Mouse (Mus musculus) C2C12 (cell line): Measurements from ENCODE around the gene 3110082I17Rik. TPM values are rescaled to one million over a fixed set of nuclear protein-coding genes. Genes with fewer than 3 reads are reported as not detected.

ENCODE experiments used
- H3K27me3 ChIP-seq: one replicate; pipeline ENCODE4 v1.6.1; 2011; ENCODE audit not compliant: control insufficient read depth, insufficient read depth, insufficient read length
- H3K36me3 ChIP-seq: one replicate; pipeline ENCODE4 v1.6.1; 2011; ENCODE audit not compliant: control insufficient read depth, insufficient read depth
- H3K4me3 ChIP-seq: one replicate; pipeline ENCODE4 v1.5.1; 2011; ENCODE audit warnings: mild to moderate bottlenecking, control low read depth; ENCODE audit not compliant: poor library complexity, insufficient read depth, severe bottlenecking
- H3K79me2 ChIP-seq: one replicate; pipeline ENCODE4 v1.6.1; 2011; ENCODE audit not compliant: control insufficient read depth, insufficient read depth
- H3K79me3 ChIP-seq: one replicate; pipeline ENCODE4 v1.6.1; 2011; ENCODE audit warnings: low read depth, control low read depth
- H3ac ChIP-seq: one replicate; pipeline ENCODE3; 2011; ENCODE audit warnings: low read depth; ENCODE audit not compliant: control insufficient read depth, insufficient read length
- CEBPB ChIP-seq: IDR thresholded peaks from one replicate; pipeline ENCODE4 v1.6.1; 2011; ENCODE audit warnings: low read depth, mild to moderate bottlenecking, control low read depth, moderate library complexity
- CTCF ChIP-seq: IDR thresholded peaks from one replicate; pipeline ENCODE4 v1.5.1; 2011; ENCODE audit not compliant: control insufficient read depth, insufficient read depth, insufficient read length
- FOSL1 ChIP-seq: IDR thresholded peaks from one replicate; pipeline ENCODE4 v1.8.0; 2011; ENCODE audit warnings: mild to moderate bottlenecking, low read length; ENCODE audit not compliant: poor library complexity, insufficient read depth, severe bottlenecking
- MAX ChIP-seq: IDR thresholded peaks from one replicate; pipeline ENCODE4 v1.6.1; 2011; ENCODE audit warnings: mild to moderate bottlenecking, control low read depth
- MYOD1 ChIP-seq: IDR thresholded peaks from one replicate; pipeline ENCODE4 v1.6.1; 2011; ENCODE audit warnings: low read depth; ENCODE audit not compliant: control insufficient read depth, insufficient read length
- MYOG ChIP-seq: IDR thresholded peaks from one replicate; pipeline ENCODE4 v1.6.1; 2011; ENCODE audit not compliant: control insufficient read depth, insufficient read length; ENCODE audit errors: extremely low read depth
- USF1 ChIP-seq: IDR thresholded peaks from one replicate; pipeline ENCODE4 v1.6.1; 2011; ENCODE audit warnings: low read depth, mild to moderate bottlenecking, control low read depth, moderate library complexity
- polyA plus RNA-seq: library from polyadenylated mRNA; unstranded; fragments of >200 nt; fragmentation: generic; extraction: Trizol; gene quantifications from one replicate; pipeline ENCODE4 v1.2.1, GENCODE M21; 2012; ENCODE audit warnings: missing spikeins

3110082I17Rik gene
- polyA plus RNA-seq, 1 experiment: 31.4 TPM

DNA sequence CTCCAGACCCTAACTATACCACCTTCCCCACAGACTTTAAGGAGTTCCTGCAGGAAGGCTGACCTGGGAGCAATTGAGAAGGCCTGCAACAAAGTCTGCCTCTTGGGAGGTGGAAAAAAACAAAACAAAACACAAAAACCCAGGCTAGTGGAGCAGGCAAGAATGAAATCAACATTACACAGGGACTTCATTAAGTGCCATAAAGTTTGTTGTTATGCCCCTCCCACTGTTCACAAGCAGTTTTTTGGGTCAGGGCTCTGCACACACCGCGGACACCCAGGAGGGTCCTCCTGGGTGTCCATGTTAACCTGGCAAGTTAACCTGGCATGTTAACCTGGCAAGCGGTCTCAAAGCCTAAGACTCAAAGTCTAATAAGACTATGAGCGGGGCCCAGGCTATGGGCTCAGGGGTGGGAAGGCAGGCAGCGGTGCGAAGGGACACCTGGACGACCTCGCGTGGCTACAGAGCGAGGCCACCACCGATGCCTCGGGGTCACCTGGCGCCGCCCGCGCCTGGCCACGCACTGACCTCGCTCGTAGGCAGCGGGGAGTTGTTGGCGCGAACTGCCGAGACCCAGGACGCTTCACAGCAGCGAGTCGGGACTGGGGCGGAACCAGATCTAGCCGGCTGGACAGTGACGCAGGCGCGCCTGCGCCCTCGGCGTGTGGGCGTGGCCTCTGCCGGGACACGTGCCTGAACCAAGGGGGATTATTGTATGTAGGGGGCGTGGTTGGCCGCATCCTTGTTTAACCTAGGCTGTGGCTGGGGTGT is 88.5 kb downstream of the 3110082I17Rik start:
- H3K36me3 ChIP-seq: no peaks in the 10 kb centered on the region
- H3K4me3 ChIP-seq: peak overlapping the region; percentile 37
- no peaks in the 10 kb centered on the region for H3K27me3 ChIP-seq
- H3K79me2 ChIP-seq: no peaks in the 10 kb centered on the region
- peaks cover 1% of the 10 kb centered on the region for H3K79me3 ChIP-seq
- TF ChIP-seq CEBPB: no peak
- TF ChIP-seq MAX: peak; percentile 84
- peak; percentile 88 for TF ChIP-seq USF1
- H3ac ChIP-seq: peak overlapping the region; percentile 76

DNA sequence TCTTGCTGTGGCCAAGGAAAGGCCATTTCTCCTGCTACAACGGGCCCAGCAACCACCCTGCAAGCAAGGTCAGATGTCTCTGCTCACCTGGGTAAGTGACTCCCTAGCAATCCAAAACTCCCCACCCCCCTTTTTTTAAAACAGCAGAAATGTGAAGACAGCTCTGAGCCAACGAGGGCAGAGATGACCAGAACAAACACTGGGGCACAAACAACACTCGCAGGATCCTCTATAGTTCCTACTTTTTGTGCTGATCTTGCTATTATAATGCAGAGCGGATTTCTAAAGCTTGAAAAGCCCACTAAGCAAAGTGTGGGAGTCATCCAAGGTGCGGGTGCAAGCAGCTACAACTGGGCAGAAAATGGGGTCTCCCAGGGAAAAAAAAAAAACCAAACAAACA is 89.2 kb downstream of the 3110082I17Rik start:
- Histone ChIP-seq H3K4me3 (no peak overlapping the region), H3ac (no peak overlapping the region), H3K79me2 (no peaks in the 10 kb centered on the region), H3K79me3 (peaks cover 1% of the 10 kb centered on the region), H3K36me3 (no peaks in the 10 kb centered on the region), H3K27me3 (no peaks in the 10 kb centered on the region)
- TF ChIP-seq USF1 (no peak), CTCF (no peak), MAX (no peak), MYOD1 (no peak)

DNA sequence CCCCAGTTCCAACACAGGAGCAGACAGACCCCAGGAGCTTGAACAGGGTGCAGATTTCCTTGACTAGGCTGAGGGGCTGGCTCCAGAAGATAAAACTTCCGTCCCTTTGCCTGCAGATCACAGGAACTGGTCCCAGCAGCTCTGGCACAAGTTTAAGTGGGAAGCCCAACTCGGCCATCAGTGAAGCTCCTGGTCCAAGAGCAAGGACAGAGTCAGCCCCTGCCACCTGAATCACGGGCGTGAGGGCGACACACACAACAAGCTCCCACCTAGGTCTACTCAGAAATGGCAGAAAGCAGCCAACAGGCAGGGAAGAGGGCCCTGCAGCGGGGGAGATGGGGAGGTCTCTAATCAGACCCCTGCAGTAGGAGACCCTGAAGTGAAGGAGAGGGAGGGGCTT is 90.0 kb downstream of the 3110082I17Rik start:
- Histone ChIP-seq H3K27me3 (no peaks in the 10 kb centered on the region), H3K79me2 (no peaks in the 10 kb centered on the region), H3K36me3 (no peaks in the 10 kb centered on the region), H3ac (no peak overlapping the region), H3K79me3 (peaks cover 1% of the 10 kb centered on the region), H3K4me3 (no peak overlapping the region)
- TF ChIP-seq MYOG: no peak
- TF ChIP-seq CEBPB: no peak
- TF ChIP-seq CTCF: no peak

DNA sequence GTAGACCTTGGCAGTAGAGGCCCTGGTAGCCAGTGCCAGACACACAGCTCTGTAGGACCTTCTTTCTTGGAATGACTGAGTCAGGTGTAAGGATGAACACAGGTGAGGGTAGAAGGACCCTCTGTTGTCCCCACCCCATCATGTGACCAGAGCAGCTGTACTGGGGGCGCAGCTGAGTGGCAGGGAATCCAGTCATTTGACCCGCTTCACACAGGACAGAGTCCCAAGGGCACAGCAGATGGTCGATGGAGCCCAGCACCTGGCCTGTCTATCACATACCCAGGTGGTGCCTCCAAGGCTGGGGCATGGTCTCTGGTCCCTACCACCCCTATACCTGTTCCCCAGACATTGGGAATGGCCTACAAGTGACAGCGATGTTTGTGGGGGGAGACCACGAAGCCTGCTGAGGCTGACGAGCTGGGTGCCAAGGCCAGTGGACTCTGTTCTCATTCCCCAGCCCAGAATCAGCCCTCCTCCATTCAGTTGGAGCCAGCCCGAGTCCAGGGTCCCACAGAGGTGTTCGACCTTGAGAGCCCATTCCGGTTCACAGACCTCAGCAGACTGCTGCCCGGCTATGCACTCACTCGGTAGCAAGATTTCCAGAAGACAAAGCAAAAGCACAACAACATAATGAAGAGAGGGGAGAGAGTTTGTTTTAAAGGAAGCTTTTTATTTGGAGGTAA is 91.5 kb downstream of the 3110082I17Rik start:
- Histone ChIP-seq H3K79me3 (peaks cover 1% of the 10 kb centered on the region), H3ac (no peak overlapping the region), H3K27me3 (no peaks in the 10 kb centered on the region), H3K79me2 (no peaks in the 10 kb centered on the region), H3K36me3 (no peaks in the 10 kb centered on the region), H3K4me3 (no peak overlapping the region)
- TF ChIP-seq USF1 (no peak), MYOG (no peak), CTCF (no peak), CEBPB (no peak), MYOD1 (no peak), MAX (no peak), FOSL1 (no peak)

DNA sequence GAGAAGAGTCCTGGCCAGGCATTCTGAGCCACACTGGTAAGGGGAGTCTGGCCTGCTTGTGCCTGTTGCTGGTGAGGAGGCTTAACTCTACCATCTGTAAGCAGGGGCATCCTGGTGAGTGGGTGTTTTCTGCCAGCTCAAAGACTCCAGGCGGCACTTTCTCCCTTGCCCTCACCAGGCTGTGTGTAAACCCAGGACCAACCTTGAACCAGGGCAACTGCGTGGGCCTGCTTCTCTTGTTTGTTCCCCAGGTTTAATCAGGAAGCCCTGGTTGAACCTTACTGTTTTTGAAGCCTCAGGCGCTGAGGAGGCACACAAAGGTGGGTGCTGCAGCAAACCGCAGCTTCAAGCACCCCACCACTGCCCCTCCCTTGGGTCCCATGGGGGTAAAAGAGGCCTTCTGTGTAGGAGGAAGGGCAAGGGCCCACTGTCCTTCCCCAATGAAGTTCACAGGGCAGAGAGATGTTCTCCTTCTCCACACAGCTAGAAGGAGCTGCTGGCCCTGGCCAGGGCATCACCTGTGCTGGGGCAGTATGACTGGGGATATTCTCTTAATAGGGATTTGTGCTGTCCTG is 92.4 kb downstream of the 3110082I17Rik start:
- no peak for TF ChIP-seq MAX
- no peak for TF ChIP-seq MYOD1
- no peak for TF ChIP-seq FOSL1
- Histone ChIP-seq H3ac (no peak overlapping the region), H3K4me3 (no peak overlapping the region), H3K79me3 (peaks cover 1% of the 10 kb centered on the region), H3K27me3 (no peaks in the 10 kb centered on the region), H3K36me3 (no peaks in the 10 kb centered on the region), H3K79me2 (no peaks in the 10 kb centered on the region)

DNA sequence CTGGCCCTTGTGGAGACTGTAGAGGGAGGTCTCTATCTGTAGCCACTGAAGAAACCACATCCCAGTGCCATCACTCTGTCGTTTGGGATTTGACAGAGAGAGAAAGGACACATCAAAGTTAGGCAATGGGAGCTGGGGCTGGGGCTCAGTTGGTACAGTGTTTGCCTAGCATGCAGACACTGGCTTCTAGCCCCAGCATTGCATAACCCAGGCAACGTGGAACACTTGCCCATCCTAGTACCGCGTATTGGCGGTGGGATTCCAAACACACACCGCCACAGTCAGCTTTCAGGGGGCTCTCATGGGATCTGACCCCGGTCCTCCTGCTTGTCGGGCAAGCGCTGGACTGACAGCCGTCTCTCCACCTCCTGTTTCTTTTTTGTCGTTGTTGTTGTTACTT is 93.8 kb downstream of the 3110082I17Rik start:
- TF ChIP-seq MYOG: no peak
- TF ChIP-seq MYOD1: no peak
- TF ChIP-seq MAX: no peak
- Histone ChIP-seq H3K36me3 (no peaks in the 10 kb centered on the region), H3ac (no peak overlapping the region), H3K4me3 (no peak overlapping the region), H3K27me3 (no peaks in the 10 kb centered on the region), H3K79me2 (no peaks in the 10 kb centered on the region), H3K79me3 (peaks cover 1% of the 10 kb centered on the region)
